Mouse (Mus musculus): ENCODE data around the gene Gm49395.

Gene Gm49395

DNA sequence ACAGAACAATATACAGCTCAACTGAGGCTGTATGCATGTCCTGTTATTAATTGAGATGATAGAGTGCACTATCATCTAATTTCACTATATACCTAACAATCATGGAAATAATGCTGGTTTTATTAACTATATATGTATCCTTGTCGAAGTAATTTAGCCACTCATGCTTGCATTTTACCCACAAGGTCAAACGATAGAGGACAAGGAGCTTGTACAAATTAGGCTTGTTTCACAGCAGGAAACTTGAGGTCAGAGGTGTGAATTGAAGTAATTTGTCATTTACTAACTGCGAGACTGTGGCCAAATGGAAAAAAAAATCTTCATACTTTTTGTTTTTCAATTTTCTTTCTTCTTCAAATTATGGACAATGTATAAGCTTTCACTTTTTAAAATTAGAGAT is 3.5 kb downstream of the Gm49395 start:
- DNase-seq: no peak

DNA sequence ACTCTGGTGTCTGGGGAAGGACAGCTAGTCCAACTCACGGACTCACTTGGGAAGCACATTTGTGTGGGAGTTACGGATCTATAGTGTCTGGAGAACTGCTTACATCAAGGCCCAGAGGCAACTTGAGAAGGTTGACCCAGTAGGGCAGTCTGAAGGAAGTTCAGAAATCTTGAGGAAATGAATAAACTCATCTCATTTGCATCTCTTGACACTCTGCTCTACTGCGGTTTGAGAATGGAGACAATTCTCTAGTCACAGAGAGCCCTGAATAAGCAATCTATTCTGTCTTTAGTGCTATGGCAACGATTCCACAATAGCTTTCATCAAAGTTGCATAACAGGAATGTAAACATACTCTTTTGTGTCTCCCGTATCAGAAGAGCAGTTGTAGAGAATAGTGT is 4.8 kb downstream of the Gm49395 start:
- DNase-seq: no peak

DNA sequence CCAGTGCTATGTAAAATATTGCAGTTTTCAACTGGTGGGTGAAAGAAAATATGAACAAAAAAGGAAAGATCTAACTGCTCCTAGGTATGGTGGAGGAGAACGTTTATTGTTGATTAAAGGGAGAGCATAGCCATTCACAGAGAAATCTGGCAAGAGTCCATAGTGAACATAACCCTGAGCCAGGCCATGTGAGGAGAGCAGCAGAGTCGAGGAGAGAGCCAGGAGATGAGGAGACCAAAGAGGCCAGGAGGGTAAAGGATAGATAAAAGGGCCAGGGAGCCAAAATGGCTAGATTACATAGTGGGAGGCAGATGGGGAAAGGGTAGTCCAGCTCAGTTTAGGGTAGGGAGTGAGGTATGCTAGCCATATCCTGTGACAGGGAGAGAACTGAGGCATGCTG is 5.5 kb downstream of the Gm49395 start:
- peak; percentile 31 for DNase-seq

DNA sequence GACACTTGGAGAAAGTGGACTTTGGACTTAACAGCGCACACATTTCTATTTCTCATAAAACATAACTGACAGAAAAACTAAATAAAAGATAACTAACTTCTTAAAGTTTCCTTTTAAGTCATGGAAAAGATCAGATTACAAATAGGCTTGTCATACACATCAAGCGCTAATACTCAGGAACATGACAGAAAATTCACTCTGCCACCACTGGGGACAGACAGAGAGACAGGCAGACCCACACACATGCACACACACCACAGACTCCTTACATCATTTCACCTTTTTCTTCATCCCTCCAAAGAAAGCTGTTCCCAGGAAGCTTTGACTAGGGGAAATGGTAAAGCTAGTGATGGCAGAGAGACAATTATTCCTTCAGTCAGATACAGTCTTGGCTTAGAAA is 6.3 kb downstream of the Gm49395 start:
- DNase-seq: no peak

DNA sequence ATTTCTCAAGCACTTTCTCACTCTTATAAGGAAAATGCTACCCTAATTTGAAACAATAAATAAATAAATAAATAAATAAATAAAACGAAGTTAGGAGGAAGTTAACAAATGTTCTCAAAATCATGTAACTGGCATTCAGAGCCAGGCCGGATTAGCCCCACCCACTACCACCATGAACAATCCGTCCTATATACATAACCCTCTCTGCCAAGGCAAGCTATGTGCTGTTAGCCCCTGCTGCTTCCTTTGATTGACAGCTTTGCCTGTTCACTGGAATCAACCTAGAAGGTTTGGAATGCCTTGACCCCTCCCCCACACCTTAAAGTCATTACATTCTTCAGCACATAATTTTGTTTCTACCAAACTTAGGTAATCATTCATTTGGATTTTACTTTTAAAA is 10.2 kb downstream of the Gm49395 start:
- peak; percentile 36 for DNase-seq

DNA sequence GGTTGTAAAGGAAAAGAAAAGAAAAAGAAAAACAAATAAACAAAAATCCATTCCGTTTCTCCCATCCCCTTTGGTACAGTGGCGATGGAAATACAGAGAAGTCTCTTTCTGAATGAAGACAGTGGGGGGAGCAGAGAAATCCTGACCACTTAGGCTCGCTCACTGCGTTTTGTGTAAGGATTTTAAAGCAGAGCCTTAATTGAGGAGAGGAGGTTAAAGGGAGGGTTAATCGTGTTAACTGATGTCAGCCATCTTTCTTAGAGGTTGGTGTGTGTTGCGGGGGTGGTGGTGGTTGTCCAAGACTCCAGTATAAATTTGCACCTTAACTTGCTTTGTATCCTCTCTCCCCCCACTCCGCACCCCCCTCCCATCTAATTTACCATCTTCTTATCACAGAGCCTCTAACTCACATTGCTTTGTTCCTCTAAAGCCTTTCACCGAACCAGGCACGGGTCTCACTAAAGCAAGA is 10.7 kb downstream of the Gm49395 start:
- no peak for DNase-seq

DNA sequence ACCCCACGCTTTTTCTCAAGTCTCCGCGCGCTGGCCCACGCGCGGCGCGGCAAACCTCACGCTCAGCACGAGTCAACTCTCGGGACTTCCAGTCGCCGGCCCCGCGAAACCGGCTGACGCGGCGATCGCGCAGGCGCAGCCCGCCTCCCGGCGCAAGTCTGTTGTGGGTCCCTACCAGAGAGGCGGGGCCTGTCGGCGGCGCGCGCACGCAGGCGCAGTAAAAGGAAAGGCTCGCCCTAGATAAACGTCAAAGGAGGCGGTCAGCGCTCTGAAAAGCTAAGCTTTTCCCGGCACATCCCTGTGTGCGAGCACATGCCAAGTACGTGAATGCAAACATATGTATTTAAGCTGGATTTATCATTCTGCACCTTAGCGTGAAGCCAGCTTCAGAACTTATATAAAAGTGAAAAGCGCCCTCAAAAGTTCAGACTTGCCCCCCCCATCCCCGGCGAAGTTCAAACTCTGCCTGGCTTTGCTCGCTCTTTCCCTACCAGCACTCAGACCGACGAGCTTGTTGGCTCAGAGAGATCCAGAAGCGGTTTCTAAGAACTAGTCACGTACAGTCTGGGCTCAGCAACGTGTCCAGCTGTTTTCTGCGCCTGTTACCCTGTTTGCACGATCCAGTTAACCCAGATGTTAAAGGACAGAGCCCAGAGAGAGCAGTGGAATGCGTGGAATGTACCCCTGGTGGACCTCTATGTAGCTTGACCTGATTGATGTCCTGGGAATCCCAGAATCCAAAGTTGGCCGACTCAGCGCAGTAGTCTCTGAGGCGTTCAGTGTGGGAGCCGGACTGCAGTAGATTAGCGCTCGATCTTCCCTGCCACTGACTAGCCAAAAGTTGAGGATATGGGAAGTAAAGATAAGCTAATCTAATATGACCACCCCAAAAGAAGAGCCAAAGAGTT is 11.4 kb downstream of the Gm49395 start, which contains the start of gene Pelo:
Gene Pelo, minus strand, starts transcription at position 118 of the 908 bp plus-strand sequence.
- DNase-seq: peak; percentile 97

DNA sequence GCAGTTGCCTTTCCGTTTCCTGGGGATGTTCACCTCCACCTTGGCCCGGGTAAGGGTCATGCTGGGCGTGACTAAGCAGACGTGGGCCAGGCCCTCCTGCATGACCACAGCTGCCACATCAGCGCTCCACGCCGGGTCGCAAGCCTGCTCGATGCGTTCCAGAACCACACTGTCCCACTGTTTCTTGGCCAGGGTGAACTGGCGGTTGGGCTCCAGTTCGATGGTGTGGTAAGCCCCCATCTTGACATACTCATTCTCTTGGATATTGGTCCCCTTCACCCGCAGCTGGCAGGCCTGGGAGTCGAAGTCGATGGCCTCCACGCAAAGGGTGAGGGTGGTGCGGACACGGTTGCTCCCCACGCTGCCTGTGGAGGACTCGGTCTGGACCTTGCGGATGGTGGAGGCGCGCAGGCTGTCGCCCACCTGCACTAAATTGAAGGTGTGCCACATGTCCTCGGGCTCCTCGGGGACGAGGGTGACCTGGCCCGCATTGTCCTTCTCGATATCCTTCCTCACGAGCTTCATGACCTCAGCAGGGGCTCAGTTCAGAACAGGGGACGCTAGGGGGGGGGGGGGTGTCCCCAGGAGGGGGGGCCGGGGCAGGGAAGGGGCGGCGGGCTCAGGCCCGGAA is 12.2 kb downstream of the Gm49395 start:
- DNase-seq: peak; percentile 57

DNA sequence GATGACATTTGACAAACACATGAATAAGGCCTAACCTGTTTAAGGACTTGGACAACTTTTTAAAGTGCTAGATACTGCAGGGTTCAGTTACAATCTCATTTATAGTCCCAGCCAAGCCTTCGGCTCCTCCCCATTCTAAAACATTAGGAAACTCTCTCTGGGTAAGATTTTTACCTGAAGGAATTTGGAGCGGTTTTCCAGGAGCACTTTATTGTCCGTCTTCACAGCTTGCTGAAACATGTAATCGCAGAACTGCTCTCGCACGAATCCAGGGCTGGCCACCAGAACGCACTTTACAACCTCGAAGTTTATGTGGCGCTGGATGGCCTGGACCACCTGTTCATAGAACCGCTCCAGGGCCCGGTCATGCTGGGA is 12.7 kb downstream of the Gm49395 start:
- DNase-seq: no peak

DNA sequence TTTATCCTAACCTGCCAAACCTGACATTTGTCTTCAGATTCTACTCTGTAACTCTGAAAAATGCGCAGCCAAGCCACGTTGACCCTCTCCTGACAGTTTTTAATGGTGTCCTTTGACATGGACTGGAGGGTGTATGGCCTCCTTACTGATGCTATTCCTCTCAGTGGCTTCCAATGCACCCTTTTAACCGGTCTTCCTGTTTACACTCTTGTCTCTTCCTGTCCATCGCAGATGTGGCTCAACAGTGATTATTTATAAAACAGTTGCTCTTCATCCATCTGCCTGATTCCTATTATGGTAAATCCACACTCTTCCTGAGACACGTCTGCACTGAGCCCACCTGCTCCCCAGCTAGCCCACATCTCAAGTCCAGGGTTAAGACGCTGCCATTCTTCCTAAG is 15.7 kb downstream of the Gm49395 start:
- DNase-seq: no peak

DNA sequence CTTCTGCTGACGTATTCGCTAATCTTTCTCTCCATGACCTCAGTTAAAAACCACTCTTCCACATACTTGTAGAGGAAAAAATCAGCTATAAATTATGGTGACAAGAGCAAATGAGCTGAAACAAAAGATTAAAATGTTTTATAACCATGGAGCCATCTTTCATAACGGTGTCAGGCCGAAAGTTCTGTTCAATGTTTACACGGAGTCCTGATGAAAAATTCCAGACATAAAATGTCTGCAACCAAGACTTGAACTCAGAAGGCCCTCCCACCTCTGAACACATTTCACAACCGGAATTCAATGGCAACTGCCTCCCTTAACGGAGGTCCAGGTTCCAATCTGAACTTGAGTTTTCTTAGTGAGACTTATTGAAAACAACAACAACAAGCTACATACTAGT is 19.4 kb downstream of the Gm49395 start:
- DNase-seq: no peak

DNA sequence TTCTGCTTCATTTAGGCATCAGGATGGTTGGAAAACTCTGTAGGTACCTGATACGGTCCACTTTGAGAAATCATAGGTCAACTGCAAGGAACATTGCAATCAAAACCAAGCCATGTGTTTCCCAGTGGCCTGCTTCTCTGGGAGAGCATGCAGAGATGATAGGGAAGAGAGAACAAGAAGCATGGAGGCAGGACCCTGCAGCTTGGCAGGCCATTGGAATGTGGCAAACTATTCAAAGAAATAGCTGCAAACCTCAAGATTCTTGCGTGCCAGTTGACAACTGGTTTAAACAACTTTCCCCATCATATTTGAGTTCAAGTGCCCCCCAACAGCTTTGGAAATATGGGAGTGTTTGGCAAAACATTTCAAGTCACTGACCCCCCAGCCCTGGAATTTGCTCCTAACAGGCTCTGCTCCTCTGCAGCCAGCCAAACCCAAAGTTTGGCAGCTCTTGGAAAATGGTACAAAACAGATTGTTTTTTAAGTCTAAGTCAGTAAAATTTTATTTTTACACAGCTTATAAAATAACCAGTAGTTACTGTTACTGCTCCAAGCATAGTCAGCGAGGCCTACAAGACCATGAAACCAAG is 21.6 kb downstream of the Gm49395 start:
- DNase-seq: peak; percentile 55

DNA sequence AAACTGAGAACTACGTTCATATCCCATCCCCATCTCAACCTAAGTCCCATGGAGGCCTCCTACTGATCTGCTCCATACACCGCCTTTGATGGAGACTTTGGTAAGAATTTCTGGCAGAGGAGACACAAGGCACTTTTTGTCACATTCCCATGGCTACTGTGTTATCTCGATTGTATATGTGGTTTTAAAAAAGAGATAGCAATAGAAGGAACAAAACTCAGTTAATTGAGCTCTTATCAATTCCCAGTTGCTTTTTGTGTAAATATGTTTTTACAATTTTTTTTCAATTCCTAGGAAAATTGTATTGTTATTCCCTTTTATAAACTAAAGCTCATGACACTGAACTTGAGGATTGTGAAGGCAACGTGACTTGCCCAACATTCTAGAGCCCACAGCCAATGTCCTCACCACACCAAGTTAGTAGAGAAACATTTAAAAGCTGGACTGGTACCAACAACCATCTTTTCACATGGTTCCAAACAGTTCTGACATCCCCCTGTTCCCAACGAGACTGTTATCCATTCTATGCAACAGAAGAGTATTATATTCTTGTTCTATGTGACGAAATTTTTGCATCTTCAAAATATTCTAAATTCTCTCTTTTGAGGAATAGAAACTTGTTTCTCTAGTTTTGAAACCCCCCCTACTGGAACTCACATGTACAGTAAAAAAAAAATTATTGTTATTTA is 22.6 kb downstream of the Gm49395 start:
- no peak for DNase-seq

DNA sequence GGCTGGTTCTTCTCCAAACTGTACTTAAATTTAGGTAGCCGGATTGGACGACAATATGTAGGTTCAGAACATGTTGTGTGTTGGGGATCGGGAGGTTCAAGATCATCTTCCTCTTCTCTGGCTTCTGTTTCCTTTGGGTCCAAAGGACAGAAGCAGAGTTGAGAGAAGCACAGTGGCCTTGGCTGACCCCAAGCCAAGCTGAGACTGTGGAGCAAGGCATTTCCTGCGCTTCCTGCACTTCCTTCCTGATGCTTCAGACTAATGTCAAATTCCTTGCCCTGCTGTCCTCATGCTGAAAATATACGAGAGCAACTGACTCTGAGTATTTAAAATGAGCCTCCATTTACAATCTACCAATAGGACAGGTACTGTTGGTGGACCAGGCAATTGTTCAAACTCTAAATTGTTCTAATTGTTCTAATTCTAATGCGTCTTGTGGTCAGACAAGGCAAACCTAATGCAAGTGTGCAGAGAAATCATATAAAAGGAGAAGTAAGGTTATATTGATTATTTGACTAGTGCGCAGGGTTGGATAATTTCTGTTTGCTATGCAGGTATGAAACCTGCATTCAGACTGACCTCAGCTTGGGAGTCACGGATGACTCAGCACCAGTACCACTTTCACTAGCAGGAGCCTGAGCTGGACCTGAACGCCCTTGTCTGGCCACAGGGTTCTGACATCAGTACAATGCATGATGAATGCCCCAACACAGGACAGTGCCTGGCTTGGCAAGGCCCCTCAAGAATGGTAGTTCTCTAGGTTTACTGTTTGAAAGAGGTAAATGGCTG is 24.2 kb downstream of the Gm49395 start:
- peak; percentile 72 for DNase-seq

DNA sequence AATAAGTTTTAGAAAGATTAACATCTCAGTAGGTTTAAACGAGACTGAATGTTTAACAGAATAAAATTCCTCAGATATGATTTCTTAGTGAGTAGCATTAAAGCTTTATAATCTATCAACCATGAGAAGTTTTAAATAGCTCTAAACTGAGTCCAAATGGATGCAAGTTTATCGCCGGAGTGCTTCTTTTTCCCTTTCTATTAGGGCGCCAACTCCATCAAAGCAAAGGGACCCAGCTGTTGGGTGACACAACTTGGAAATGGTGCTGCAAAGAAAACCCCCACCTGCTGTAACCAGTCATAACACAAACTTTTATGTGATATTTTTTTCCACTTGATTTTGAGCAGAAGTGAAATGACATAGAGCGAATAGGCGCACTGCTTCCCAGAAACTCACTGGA is 29.3 kb downstream of the Gm49395 start:
- DNase-seq: peak; percentile 61

DNA sequence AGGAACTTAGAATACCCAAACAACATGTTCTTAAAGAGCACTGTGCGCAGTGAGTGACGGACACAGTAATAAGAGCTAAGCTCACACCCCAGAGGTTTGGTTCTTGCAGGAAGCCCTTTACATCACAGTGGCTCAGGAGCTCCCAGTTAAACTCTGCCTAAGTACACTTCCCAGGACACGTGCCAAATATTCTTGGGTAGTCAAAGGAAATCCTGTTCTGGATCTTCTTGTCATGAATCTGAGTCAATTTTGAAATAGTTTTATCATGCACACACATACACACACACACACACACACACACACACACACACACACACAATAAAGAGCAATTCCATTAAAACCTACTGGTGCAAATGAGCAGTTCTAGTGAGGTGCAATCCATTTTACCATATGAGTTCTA is 30.3 kb downstream of the Gm49395 start:
- peak; percentile 50 for DNase-seq

DNA sequence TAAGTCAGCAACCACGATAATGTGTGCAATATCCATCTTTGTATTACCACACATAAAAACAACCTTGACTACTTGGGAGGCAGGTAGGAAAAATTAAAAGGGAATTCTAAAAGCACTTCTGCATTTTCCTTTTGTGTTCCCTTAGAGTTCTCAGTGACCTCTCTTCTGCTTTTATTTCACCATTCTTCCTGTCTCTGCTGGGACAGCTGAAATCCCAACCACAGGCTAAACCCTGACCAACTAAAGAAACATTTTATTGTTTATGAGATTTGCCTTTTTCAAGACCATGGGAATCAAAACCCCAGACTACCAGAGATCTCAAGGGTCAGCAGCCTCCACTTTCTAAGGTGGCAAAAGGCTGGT is 33.8 kb downstream of the Gm49395 start:
- DNase-seq: no peak

DNA sequence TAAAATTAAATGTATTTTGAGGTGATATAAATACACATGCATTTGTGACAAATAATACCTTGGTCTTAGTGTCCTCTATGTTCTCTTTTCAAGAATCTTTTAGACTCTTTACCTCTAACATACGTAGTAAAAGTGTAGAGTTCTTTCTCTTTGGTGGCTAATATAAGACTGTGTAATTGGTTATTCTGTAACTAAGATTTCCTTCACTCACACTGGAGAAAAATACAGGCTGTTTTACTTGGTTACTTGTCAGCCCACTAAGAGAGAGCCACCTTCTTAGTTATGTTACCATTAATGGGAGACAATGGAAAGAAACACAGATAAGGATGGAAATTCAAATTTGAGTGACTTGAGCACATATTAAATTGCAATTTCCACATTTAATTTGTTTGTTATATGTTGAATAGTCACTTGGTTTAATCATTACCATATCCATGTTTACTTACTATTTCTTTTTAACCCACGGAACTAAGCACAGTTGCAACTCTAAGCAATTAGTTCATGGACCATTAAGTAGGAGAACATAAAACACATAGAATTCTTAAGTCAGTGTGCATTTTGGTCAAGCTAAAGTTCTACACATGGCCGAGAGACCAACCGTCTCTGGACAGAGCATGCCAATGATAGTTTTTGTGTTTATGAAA is 34.3 kb downstream of the Gm49395 start:
- DNase-seq: no peak

DNA sequence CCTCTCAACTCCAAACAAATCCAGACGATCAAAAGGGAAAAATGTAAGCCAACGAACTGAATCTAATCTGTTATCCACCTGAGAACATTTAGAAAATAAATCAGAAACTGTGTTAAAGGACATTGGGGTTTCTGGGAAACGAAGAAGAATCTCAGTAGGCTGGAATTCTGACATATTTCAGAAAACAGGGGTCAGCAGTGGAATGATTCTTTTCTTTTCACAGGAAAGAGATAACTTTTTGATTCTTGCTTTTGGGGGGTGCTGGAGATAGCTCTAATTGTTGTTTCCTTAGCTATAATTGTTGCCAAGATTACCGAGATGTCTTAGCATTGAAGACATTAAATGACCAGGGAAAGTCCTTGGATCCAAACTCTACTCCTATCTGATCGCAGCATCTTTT is 44.2 kb downstream of the Gm49395 start:
- no peak for DNase-seq

DNA sequence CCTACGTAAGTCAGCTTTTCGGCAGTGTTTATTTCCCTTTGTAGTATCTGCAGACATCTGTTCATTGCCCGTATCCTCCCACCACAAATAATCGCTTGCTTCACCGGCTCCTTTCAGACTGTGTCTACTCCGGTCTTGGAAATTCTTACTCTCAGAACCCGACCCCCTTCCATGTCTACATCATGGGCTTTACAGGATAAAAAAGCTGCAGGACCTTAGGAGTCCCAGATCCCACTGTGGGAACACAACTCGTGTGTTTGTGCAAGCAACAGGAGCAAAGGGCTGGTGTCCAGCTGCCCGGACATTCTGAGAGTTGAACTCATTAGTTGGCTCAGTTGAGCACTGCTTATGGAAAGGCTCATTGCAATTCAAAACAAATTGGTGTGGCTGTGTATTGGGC is 46.9 kb downstream of the Gm49395 start:
- peak; percentile 31 for DNase-seq

DNA sequence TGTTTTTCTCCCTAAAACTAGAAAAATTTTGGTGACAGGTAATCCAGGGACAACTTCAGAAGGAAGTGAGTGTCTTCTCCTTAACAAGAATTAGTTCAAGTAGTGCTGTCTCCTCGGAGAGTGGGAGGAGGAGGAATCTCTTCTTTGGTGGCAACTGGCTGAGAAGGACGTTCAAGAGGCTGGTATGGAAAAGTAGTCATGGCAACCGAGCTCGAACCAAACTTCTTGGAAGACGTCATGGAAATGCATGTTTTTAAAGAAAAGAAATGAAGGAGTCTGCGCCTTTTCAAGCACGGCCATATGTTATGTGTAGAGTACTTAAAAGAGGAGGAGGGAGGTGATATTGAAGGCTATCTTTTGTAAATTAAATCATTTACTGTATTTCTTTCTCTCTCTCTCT is 49.2 kb downstream of the Gm49395 start:
- no peak for DNase-seq

All from kidney, postnatal 10 days (tissue).